In genomic region chr11:31679840-31680381, GRCm38 (mm10) we compare ENCODE assay signal across 22 mouse cellular contexts. TPM values are rescaled to one million over a fixed set of nuclear protein-coding genes. Genes with fewer than 3 reads are reported as not detected.
DNase-seq lines count a peak whose midpoint lies in the region; ATAC-seq and TF ChIP-seq lines count a peak whose summit lies in the region.
"Had no signal": no experiment of that assay in that cellular context is flagged by ENCODE, and none has a peak within 500 bp of the region (broad histone marks: within the 10 kb centered on the region; RNA-seq: fewer than 3 reads in every experiment).

No protein-coding gene starts in this region.

- 71% methylated on average over 16 of the region's 16 CpGs for WGBS in hindbrain, postnatal 0 days
- WGBS in hindbrain, embryonic 11.5 days, result 79% methylated on average over 16 of the region's 16 CpGs
- 87% methylated on average over 16 of the region's 16 CpGs for WGBS in midbrain, embryonic 11.5 days
- WGBS in midbrain, embryonic 14.5 days, result 86% methylated on average over 16 of the region's 16 CpGs
- 66% methylated on average over 16 of the region's 16 CpGs for WGBS in forebrain, embryonic 16.5 days

- H3K36me3 ChIP-seq in hindbrain, postnatal 0 days (ENCODE audit: insufficient read depth, low read length), result no peaks in the 10 kb centered on the region
- no peaks in the 10 kb centered on the region for H3K36me3 ChIP-seq in hindbrain, embryonic 11.5 days (ENCODE audit: control insufficient read depth, insufficient read depth, low read length)
- no peaks in the 10 kb centered on the region for H3K36me3 ChIP-seq in midbrain, embryonic 11.5 days (ENCODE audit: control insufficient read depth, insufficient read depth, low read length)
- H3K36me3 ChIP-seq in midbrain, embryonic 14.5 days (ENCODE audit: control insufficient read depth, insufficient read depth, low read length), result no peaks in the 10 kb centered on the region
- H3K36me3 ChIP-seq in forebrain, embryonic 16.5 days (ENCODE audit: control insufficient read depth, insufficient read depth), result no peaks in the 10 kb centered on the region
- H3K36me3 ChIP-seq: embryonic facial prominence, embryonic 10.5 days; hindbrain, embryonic 13.5 days had no signal

- ATAC-seq in hindbrain, postnatal 0 days, result no peak
- no peak for ATAC-seq in hindbrain, embryonic 11.5 days (ENCODE audit: low FRiP score)
- ATAC-seq in midbrain, embryonic 11.5 days (ENCODE audit: low FRiP score), result no peak
- ATAC-seq in midbrain, embryonic 14.5 days (ENCODE audit: low FRiP score, low TSS enrichment), result no peak
- no peak for ATAC-seq in forebrain, embryonic 16.5 days
- ATAC-seq: CD4-positive, CD25-positive, alpha-beta regulatory T cell, adult 4 months; forebrain, postnatal 0 days; inflammation-experienced regulatory T-cells, adult 6 months; liver, postnatal 0 days had no signal

- intact Hi-C loops in left cerebral cortex, adult 2 months (cut with DNase I), result loop anchor here (2.0 to 10.0 kb wide), 3 partner anchors 33 to 645 kb away; no protein-coding TSS in a partner anchor

- no peaks in the 10 kb centered on the region for H3K4me1 ChIP-seq in hindbrain, postnatal 0 days (ENCODE audit: insufficient read depth, low read length)
- H3K4me1 ChIP-seq in hindbrain, embryonic 11.5 days (replicated peaks; ENCODE audit: control insufficient read depth, insufficient read depth, low read length), result no peaks in the 10 kb centered on the region
- H3K4me1 ChIP-seq in midbrain, embryonic 11.5 days (ENCODE audit: control insufficient read depth, insufficient read depth, low read length), result peaks cover 5% of the 10 kb centered on the region; the same call in 1 of the 2 replicates
- no peaks in the 10 kb centered on the region for H3K4me1 ChIP-seq in midbrain, embryonic 14.5 days (ENCODE audit: control insufficient read depth, insufficient read depth, low read length)
- H3K4me1 ChIP-seq in forebrain, embryonic 16.5 days (replicated peaks; ENCODE audit: control insufficient read depth, insufficient read depth, low read length), result peaks cover 5% of the 10 kb centered on the region; the same call in 1 of the 2 replicates

- H3K27me3 ChIP-seq in hindbrain, postnatal 0 days (ENCODE audit: insufficient read depth, low read length), result no peaks in the 10 kb centered on the region
- no peaks in the 10 kb centered on the region for H3K27me3 ChIP-seq in hindbrain, embryonic 11.5 days (ENCODE audit: control insufficient read depth, insufficient read depth, low read length)
- H3K27me3 ChIP-seq in midbrain, embryonic 11.5 days (ENCODE audit: control insufficient read depth, insufficient read depth, low read length), result no peaks in the 10 kb centered on the region
- no peaks in the 10 kb centered on the region for H3K27me3 ChIP-seq in midbrain, embryonic 14.5 days (ENCODE audit: control insufficient read depth, insufficient read depth, low read length)
- H3K27me3 ChIP-seq in forebrain, embryonic 16.5 days (replicated peaks; ENCODE audit: control insufficient read depth, insufficient read depth, low read length), result no peaks in the 10 kb centered on the region
- H3K27me3 ChIP-seq: hindbrain, embryonic 13.5 days had no signal

- H3K4me2 ChIP-seq in hindbrain, postnatal 0 days (ENCODE audit: low read depth, low read length), result no peak overlapping the region
- no peak overlapping the region for H3K4me2 ChIP-seq in hindbrain, embryonic 11.5 days (replicated peaks; ENCODE audit: low read depth, low read length)
- H3K4me2 ChIP-seq in midbrain, embryonic 11.5 days, result no peak overlapping the region
- no peak overlapping the region for H3K4me2 ChIP-seq in midbrain, embryonic 14.5 days (ENCODE audit: low read length)
- H3K4me2 ChIP-seq in forebrain, embryonic 16.5 days (ENCODE audit: low read length), result no peak overlapping the region
- H3K4me2 ChIP-seq: hindbrain, embryonic 13.5 days had no signal

- H3K9ac ChIP-seq in hindbrain, postnatal 0 days (replicated peaks; ENCODE audit: low read length), result no peak overlapping the region
- H3K9ac ChIP-seq in hindbrain, embryonic 11.5 days (ENCODE audit: low read depth, low read length), result no peak overlapping the region
- no peak overlapping the region for H3K9ac ChIP-seq in midbrain, embryonic 11.5 days (ENCODE audit: low read length)
- H3K9ac ChIP-seq in midbrain, embryonic 14.5 days (replicated peaks; ENCODE audit: low read length), result no peak overlapping the region
- H3K9ac ChIP-seq in forebrain, embryonic 16.5 days (replicated peaks; ENCODE audit: low read depth, low read length), result no peak overlapping the region
- H3K9ac ChIP-seq: forebrain, postnatal 0 days; hindbrain, embryonic 13.5 days; liver, postnatal 0 days had no signal

- TF ChIP-seq CTCF in hindbrain, postnatal 0 days (IDR thresholded peaks at IDR 0.05; ENCODE audit: low read depth), result no peak
- no peak for TF ChIP-seq CTCF in left cerebral cortex, adult 2 months (IDR thresholded peaks at IDR 0.05)

- H3K9me3 ChIP-seq in hindbrain, postnatal 0 days (ENCODE audit: low read length), result no peaks in the 10 kb centered on the region
- H3K9me3 ChIP-seq in hindbrain, embryonic 11.5 days (ENCODE audit: control insufficient read depth, low read length), result no peaks in the 10 kb centered on the region
- no peaks in the 10 kb centered on the region for H3K9me3 ChIP-seq in midbrain, embryonic 11.5 days (ENCODE audit: control insufficient read depth, low read length)
- no peaks in the 10 kb centered on the region for H3K9me3 ChIP-seq in midbrain, embryonic 14.5 days (ENCODE audit: control insufficient read depth, low read length)
- no peaks in the 10 kb centered on the region for H3K9me3 ChIP-seq in forebrain, embryonic 16.5 days (ENCODE audit: control insufficient read depth, low read length)
- H3K9me3 ChIP-seq: embryonic facial prominence, embryonic 10.5 days; hindbrain, embryonic 13.5 days had no signal

- no peak overlapping the region for H3K27ac ChIP-seq in hindbrain, postnatal 0 days
- no peak overlapping the region for H3K27ac ChIP-seq in hindbrain, embryonic 11.5 days (ENCODE audit: low read depth, low read length)
- 0 out of 2 replicates have a peak overlapping the region, but pooled peaks have one; percentile 41 for H3K27ac ChIP-seq in left cerebral cortex, adult 2 months
- no peak overlapping the region for H3K27ac ChIP-seq in midbrain, embryonic 11.5 days (ENCODE audit: low read depth, low read length)
- H3K27ac ChIP-seq in midbrain, embryonic 14.5 days (replicated peaks; ENCODE audit: low read depth, low read length), result no peak overlapping the region
- H3K27ac ChIP-seq in forebrain, embryonic 16.5 days (ENCODE audit: low read length), result no peak overlapping the region
- H3K27ac ChIP-seq: embryonic facial prominence, embryonic 10.5 days; hindbrain, embryonic 13.5 days; kidney, postnatal 0 days; macrophage had no signal

- DNase-seq in hindbrain, postnatal 0 days (ENCODE audit: low spot score), result peak; percentile 20
- no peak for DNase-seq in hindbrain, embryonic 11.5 days (ENCODE audit: low spot score)
- DNase-seq in left cerebral cortex, adult 2 months (ENCODE audit: extremely low spot score in 1 of 2, low spot score in 2 of 2), result no peak
- DNase-seq in left cerebral cortex, adult 9 months (ENCODE audit: low spot score in 2 of 2), result no peak
- peak; percentile 4 for DNase-seq in midbrain, embryonic 11.5 days (ENCODE audit: low spot score, missing footprints)
- no peak for DNase-seq in midbrain, embryonic 14.5 days
- DNase-seq in kidney, postnatal 14 days, result peak; percentile 44
- DNase-seq: adrenal gland, postnatal 25 days; cerebellum, adult 8-10 months; forebrain, postnatal 0 days; gastrocnemius, postnatal 36 days; liver, postnatal 0 days; right cerebral cortex, postnatal 4 days; thymus, adult 18-20 months; thymus, postnatal 36 days had no signal

- no peak overlapping the region for H3K4me3 ChIP-seq in hindbrain, postnatal 0 days (ENCODE audit: low read length)
- H3K4me3 ChIP-seq in hindbrain, embryonic 11.5 days (ENCODE audit: low read depth, low read length), result no peak overlapping the region
- H3K4me3 ChIP-seq in left cerebral cortex, adult 2 months, result no peak overlapping the region
- no peak overlapping the region for H3K4me3 ChIP-seq in midbrain, embryonic 11.5 days (ENCODE audit: low read depth, low read length)
- no peak overlapping the region for H3K4me3 ChIP-seq in midbrain, embryonic 14.5 days (replicated peaks; ENCODE audit: low read depth, low read length)
- no peak overlapping the region for H3K4me3 ChIP-seq in forebrain, embryonic 16.5 days (replicated peaks; ENCODE audit: low read length)
- H3K4me3 ChIP-seq: embryonic facial prominence, embryonic 10.5 days; hindbrain, embryonic 13.5 days had no signal

RNA-seq across cellular contexts. Expression of gene Bod1, which starts 8.2 kb away (rescaled TPM):
- 91.2 and 113 TPM in 2 replicates for total RNA-seq in hindbrain, postnatal 0 days (2014; rRNA removed)
- 125 and 134 TPM in 2 replicates for polyA plus RNA-seq in hindbrain, postnatal 0 days (2015; fragmentation: Nextera tagmentation; extraction: Ambion mirVana)
- 149 and 164 TPM in 2 replicates for polyA plus RNA-seq in hindbrain, embryonic 11.5 days (2014; fragmentation: Nextera tagmentation; extraction: Ambion mirVana)
- 100 to 1,000 TPM; 100 to 101 TPM for total RNA-seq in left cerebral cortex, adult 2 months (2021)
- 148 and 160 TPM in 2 replicates for polyA plus RNA-seq in midbrain, embryonic 11.5 days (2014; fragmentation: Nextera tagmentation; extraction: Ambion mirVana)
- polyA plus RNA-seq in midbrain, embryonic 14.5 days (2014; fragmentation: Nextera tagmentation; extraction: Ambion mirVana), result 164 and 168 TPM in 2 replicates
- 141 and 143 TPM in 2 replicates for polyA plus RNA-seq in forebrain, embryonic 16.5 days (2015; fragmentation: Nextera tagmentation; extraction: Ambion mirVana)

Comparison
In these comparisons a context has a peak if more than half of its experiments do, and no peak if none do; other contexts are left out.
1. DNase-seq: peak in hindbrain, postnatal 0 days (single experiment), midbrain, embryonic 11.5 days (single experiment) and kidney, postnatal 14 days (single experiment); none in hindbrain, embryonic 11.5 days (single experiment), left cerebral cortex, adult 2 months (0 of 2), left cerebral cortex, adult 9 months (0 of 2) and midbrain, embryonic 14.5 days (single experiment).